Mouse (Mus musculus) embryonic facial prominence, embryonic 14.5 days (tissue): ENCODE results near the gene Treml4. TPM values are rescaled to one million over a fixed set of nuclear protein-coding genes. Genes with fewer than 3 reads are reported as not detected.
"Not testable (repeated sequence)": the region's sequence is repeated elsewhere in the genome, so short reads cannot be mapped to it uniquely, and the experiment has no call there.

ENCODE experiments used
- ATAC-seq: fragments of 200-750 bp; cut with Nextera tagmentation; 2 replicates; pipeline ENCODE4 v1.8.0; 2017; ENCODE audit warnings: low read depth, moderate number of reproducible peaks, moderate TSS enrichment
- DNase-seq: peaks from one replicate; pipeline ENCODE4 v3.0.0-alpha.2; 2015; ENCODE audit warnings: low spot score
- H3K27ac ChIP-seq: fragments of 300-500 bp; sonication (generic); replicated peaks from 2 replicates; pipeline ENCODE4 v1.5.1; 2014; ENCODE audit warnings: low read depth, mild to moderate bottlenecking, low read length, moderate library complexity
- H3K27me3 ChIP-seq: fragments of 300-500 bp; sonication (generic); replicated peaks from 2 replicates; pipeline ENCODE4 v1.6.1; 2014; ENCODE audit warnings: low read length; ENCODE audit not compliant: control insufficient read depth, insufficient read depth
- H3K36me3 ChIP-seq: fragments of 300-500 bp; sonication (generic); 2 replicates; pipeline ENCODE4 v1.6.1; 2014; ENCODE audit warnings: low read length, mixed read lengths; ENCODE audit not compliant: control insufficient read depth, insufficient read depth
- H3K4me1 ChIP-seq: fragments of 300-500 bp; sonication (generic); 2 replicates; pipeline ENCODE4 v1.6.1; 2014; ENCODE audit warnings: antibody characterized with exemption, low read length; ENCODE audit not compliant: control insufficient read depth, insufficient read depth
- H3K4me2 ChIP-seq: fragments of 300-500 bp; sonication (generic); 2 replicates; pipeline ENCODE4 v1.6.1; 2014; ENCODE audit warnings: low read depth, mild to moderate bottlenecking, low read length, moderate library complexity, mixed read lengths
- H3K4me3 ChIP-seq: fragments of 300-500 bp; sonication (generic); 2 replicates; pipeline ENCODE4 v1.5.1; 2014; ENCODE audit warnings: low read depth, mild to moderate bottlenecking, low read length
- H3K9ac ChIP-seq: fragments of 300-500 bp; sonication (generic); 2 replicates; pipeline ENCODE4 v1.6.1; 2014; ENCODE audit warnings: low read depth, mild to moderate bottlenecking, low read length, moderate library complexity, mixed read lengths
- H3K9me3 ChIP-seq: fragments of 300-500 bp; sonication (generic); 2 replicates; pipeline ENCODE4 v1.6.1; 2016; ENCODE audit warnings: low read length; ENCODE audit not compliant: control insufficient read depth
- WGBS: fragments of 180-500 bp; shearing (Covaris S2); extraction: QIAGEN DNeasy Blood & Tissue Kit; methylation state at CpG from one replicate; pipeline ENCODE4 v1.1.7; 2014; 5-methylcytosine and 5-hydroxymethylcytosine counted together
- polyA plus RNA-seq: library from polyadenylated mRNA; unstranded; fragments of >200 nt; fragmentation: Nextera tagmentation; extraction: Ambion mirVana; gene quantifications from 2 replicates; pipeline ENCODE4 v1.2.1, GENCODE M21; 2014

Treml4 gene
- polyA plus RNA-seq, 1 experiment from 2014 or later, result 0.13 TPM

- DNase-seq (no peak), ATAC-seq (no peak)
- Histone ChIP-seq H3K4me2 (no peak overlapping the region), H3K4me1 (no peaks in the 10 kb centered on the region), H3K27me3 (no peaks in the 10 kb centered on the region), H3K4me3 (no peak overlapping the region), H3K9me3 (no peaks in the 10 kb centered on the region), H3K9ac (no peak overlapping the region), H3K36me3 (no peaks in the 10 kb centered on the region), H3K27ac (no peak overlapping the region)
- WGBS, result 56% methylated on average over 7 of the region's 7 CpGs
Measured at GRCm38 (mm10) chr17:48300199-48300598, 36.1 kb downstream of the Treml4 start.

DNA sequence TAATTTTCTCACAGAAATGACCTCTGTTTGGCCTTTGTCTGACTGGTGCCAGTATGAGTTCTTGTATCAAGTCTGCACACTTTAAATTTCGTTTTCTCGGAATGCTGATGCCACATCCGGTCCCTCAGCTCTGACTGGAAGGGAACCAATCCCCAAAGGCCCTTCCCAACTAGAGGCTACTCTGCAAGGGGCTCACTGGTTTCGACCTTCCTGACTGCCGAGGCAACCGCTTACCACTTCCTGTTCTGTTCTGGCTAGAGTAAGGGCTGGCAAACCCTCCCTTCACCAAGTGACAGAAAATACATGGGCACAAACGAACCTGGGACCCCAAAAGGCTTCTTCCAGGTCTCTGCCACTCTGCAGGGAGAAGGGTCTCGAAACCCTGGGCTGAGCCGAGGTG lies 36.8 kb downstream of the Treml4 start:
- Histone ChIP-seq H3K4me2 (no peak overlapping the region), H3K36me3 (no peaks in the 10 kb centered on the region), H3K27me3 (no peaks in the 10 kb centered on the region), H3K9me3 (no peaks in the 10 kb centered on the region), H3K4me1 (no peaks in the 10 kb centered on the region), H3K4me3 (no peak overlapping the region), H3K9ac (no peak overlapping the region), H3K27ac (no peak overlapping the region)
- DNase-seq (peak; percentile 6), ATAC-seq (no peak)
- WGBS, result 77% methylated on average over 9 of the region's 9 CpGs

GRCm38 (mm10) chr17:48301792-48302191 lies 37.7 kb downstream of the Treml4 start:
- H3K27me3 ChIP-seq, result no peaks in the 10 kb centered on the region
- H3K36me3 ChIP-seq, result no peaks in the 10 kb centered on the region
- H3K9me3 ChIP-seq, result no peaks in the 10 kb centered on the region
- H3K4me3 ChIP-seq, result no peak overlapping the region
- no peak overlapping the region for H3K27ac ChIP-seq
- H3K4me2 ChIP-seq, result no peak overlapping the region
- no peak overlapping the region for H3K9ac ChIP-seq
- no peaks in the 10 kb centered on the region for H3K4me1 ChIP-seq
- DNase-seq, result no peak
- WGBS, result 84% methylated on average over 5 of the region's 5 CpGs
- no peak for ATAC-seq

- no peak for ATAC-seq
- 66% methylated on average over 2 of the region's 2 CpGs for WGBS
- H3K4me2 ChIP-seq, result no peak overlapping the region
Measured at GRCm38 (mm10) chr17:48312124-48312523, 48.0 kb downstream of the Treml4 start.

DNA sequence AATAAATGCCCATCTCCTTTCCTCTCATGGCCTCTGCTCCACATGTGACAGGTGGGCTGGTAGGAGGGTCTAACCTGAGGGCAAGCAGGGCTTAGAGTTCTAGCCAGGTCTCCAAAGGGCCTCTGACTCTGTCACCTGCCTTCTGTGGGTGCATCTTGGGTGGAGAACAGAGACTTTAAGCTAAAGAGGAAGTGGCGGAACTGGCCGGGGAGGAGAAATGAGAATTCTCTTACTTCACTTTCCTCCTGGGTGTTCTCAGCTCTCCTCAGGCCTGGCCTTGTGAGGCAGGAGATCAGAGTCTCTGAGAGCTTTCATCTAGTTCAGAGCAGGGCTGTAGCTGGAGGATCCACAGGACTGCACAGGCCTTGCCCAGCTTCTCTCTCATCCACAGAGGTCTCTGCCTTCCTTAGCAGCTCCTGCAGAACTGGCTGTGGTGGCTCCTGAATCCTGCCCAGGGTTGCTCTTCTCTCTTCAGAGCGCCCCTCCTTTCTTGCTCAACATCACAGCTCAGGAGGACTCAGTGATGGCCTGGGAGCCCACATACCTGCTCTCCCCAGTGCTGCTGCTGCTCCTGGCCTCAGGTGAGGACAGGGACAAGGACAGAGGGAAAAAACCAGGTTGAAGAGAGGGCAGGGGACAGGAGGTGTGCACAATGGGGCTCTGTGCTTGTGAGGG lies 51.9 kb downstream of the Treml4 start, which contains the start of gene B430306N03Rik:
Gene B430306N03Rik, plus strand, starts transcription at position 237 of the 675 bp plus-strand sequence.
- 78% methylated on average over 3 of the region's 3 CpGs for WGBS

More at GRCm38 (mm10) chr17:48312124-48312523, 48.0 kb downstream of the Treml4 start:
- no peaks in the 10 kb centered on the region for H3K36me3 ChIP-seq
- no peak overlapping the region for H3K9ac ChIP-seq
- no peak overlapping the region for H3K27ac ChIP-seq
- DNase-seq, result no peak
- no peaks in the 10 kb centered on the region for H3K27me3 ChIP-seq
- no peaks in the 10 kb centered on the region for H3K4me1 ChIP-seq
- no peak overlapping the region for H3K4me3 ChIP-seq
- H3K9me3 ChIP-seq, result no peaks in the 10 kb centered on the region

GRCm38 (mm10) chr17:48318686-48319085 lies 54.6 kb downstream of the Treml4 start:
- ATAC-seq (no peak), DNase-seq (no peak)
- Histone ChIP-seq H3K9ac (no peak overlapping the region), H3K4me1 (no peaks in the 10 kb centered on the region), H3K9me3 (no peaks in the 10 kb centered on the region), H3K27ac (no peak overlapping the region), H3K4me2 (no peak overlapping the region), H3K27me3 (no peaks in the 10 kb centered on the region), H3K4me3 (no peak overlapping the region), H3K36me3 (no peaks in the 10 kb centered on the region)
- 84% methylated on average over 1 of the region's 1 CpGs for WGBS

More for the DNA sequence above, 51.9 kb downstream of the Treml4 start, which contains the start of gene B430306N03Rik:
- H3K27ac ChIP-seq, ATAC-seq, H3K36me3 ChIP-seq, H3K9me3 ChIP-seq, H3K27me3 ChIP-seq, H3K4me2 ChIP-seq, H3K4me3 ChIP-seq, H3K9ac ChIP-seq, H3K4me1 ChIP-seq, DNase-seq: not testable (repeated sequence)

- H3K27ac ChIP-seq, result no peak overlapping the region
- DNase-seq (no peak), ATAC-seq (no peak)
- H3K4me3 ChIP-seq, result no peak overlapping the region
- H3K4me1 ChIP-seq, result peaks cover 2% of the 10 kb centered on the region; the same call in 1 of the 2 replicates
- no peak overlapping the region for H3K4me2 ChIP-seq
- H3K9me3 ChIP-seq, result no peaks in the 10 kb centered on the region
- WGBS, result 79% methylated on average over 2 of the region's 2 CpGs
- H3K27me3 ChIP-seq, result no peaks in the 10 kb centered on the region
- H3K9ac ChIP-seq, result no peak overlapping the region
- H3K36me3 ChIP-seq, result no peaks in the 10 kb centered on the region
Measured at GRCm38 (mm10) chr17:48321279-48321678, 57.2 kb downstream of the Treml4 start.

- WGBS, result 80% methylated on average over 3 of the region's 3 CpGs
- Histone ChIP-seq H3K4me1 (peaks cover 3% of the 10 kb centered on the region; the same call in 1 of the 2 replicates), H3K27me3 (no peaks in the 10 kb centered on the region), H3K4me2 (no peak overlapping the region), H3K36me3 (no peaks in the 10 kb centered on the region), H3K4me3 (no peak overlapping the region), H3K27ac (no peak overlapping the region), H3K9me3 (no peaks in the 10 kb centered on the region), H3K9ac (no peak overlapping the region)
- ATAC-seq (no peak), DNase-seq (no peak)
Measured at GRCm38 (mm10) chr17:48323236-48323635, 59.1 kb downstream of the Treml4 start.

DNA sequence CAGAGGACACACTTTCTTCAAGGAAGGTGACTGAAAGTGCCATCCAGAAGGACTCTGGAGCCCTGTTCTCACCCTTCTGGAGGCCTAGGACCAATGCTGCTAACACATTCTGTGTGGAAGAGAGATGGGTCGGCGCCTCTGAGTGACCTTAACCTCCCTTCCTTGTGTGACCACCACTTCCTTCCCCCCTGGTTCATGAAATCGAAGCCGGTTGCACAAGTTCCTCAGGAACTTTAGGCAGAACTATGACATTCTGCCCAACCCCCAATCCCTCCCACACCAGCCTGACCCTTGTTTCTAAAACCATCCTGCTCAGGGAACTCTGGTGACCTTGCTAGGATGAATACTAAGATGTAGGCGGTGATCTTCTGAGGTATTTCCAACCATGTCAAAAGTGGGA lies 60.2 kb downstream of the Treml4 start:
- H3K9ac ChIP-seq, result no peak overlapping the region
- no peak for DNase-seq

More for the DNA sequence above, 60.2 kb downstream of the Treml4 start:
- no peak overlapping the region for H3K4me3 ChIP-seq
- H3K27me3 ChIP-seq, result no peaks in the 10 kb centered on the region
- ATAC-seq, result no peak
- no peaks in the 10 kb centered on the region for H3K9me3 ChIP-seq
- no peaks in the 10 kb centered on the region for H3K36me3 ChIP-seq
- 85% methylated on average over 5 of the region's 5 CpGs for WGBS
- H3K4me1 ChIP-seq, result peaks cover 3% of the 10 kb centered on the region; the same call in 1 of the 2 replicates
- H3K27ac ChIP-seq, result no peak overlapping the region
- H3K4me2 ChIP-seq, result no peak overlapping the region
